In genomic region chr2:54092616-54093015, GRCm38 (mm10) we compare ENCODE assay signal across 29 mouse cellular contexts.
"Had no signal": no experiment of that assay in that cellular context is flagged by ENCODE, and none has a peak within 500 bp of the region (broad histone marks: within the 10 kb centered on the region; RNA-seq: fewer than 3 reads in every experiment).

No protein-coding gene starts in this region.

- H3K4me3 ChIP-seq: heart, adult 2 months; heart, embryonic 13.5 days; heart, embryonic 15.5 days; hindbrain, embryonic 13.5 days; hindbrain, embryonic 15.5 days; kidney, embryonic 15.5 days; layer of hippocampus, adult 2 months; limb, embryonic 10.5 days; limb, embryonic 12.5 days; liver, embryonic 13.5 days; liver, embryonic 15.5 days had no signal

- DNase-seq: gastrocnemius, postnatal 14 days; gastrocnemius, postnatal 36 days; heart, adult 11 months; heart, adult 2 months; heart, postnatal 14 days; heart, postnatal 36 days; kidney, adult 11 months; kidney, adult 2 months; kidney, adult 9 months; kidney, postnatal 10 days; kidney, postnatal 25 days; kidney, postnatal 4 days; layer of hippocampus, adult 9-11 months; layer of hippocampus, postnatal 36 days; liver; liver, embryonic 13.5 days had no signal

- ATAC-seq: hindbrain, postnatal 0 days; intestine, embryonic 16.5 days had no signal

- H3K36me3 ChIP-seq: heart, embryonic 13.5 days; heart, embryonic 15.5 days; hindbrain, embryonic 13.5 days; hindbrain, embryonic 15.5 days; kidney, embryonic 15.5 days; limb, embryonic 10.5 days; limb, embryonic 12.5 days; liver, embryonic 13.5 days; liver, embryonic 15.5 days had no signal

- H3K4me1 ChIP-seq: heart, embryonic 13.5 days; heart, embryonic 15.5 days; hindbrain, embryonic 13.5 days; hindbrain, embryonic 15.5 days; kidney, embryonic 15.5 days; limb, embryonic 10.5 days; limb, embryonic 12.5 days; liver, embryonic 13.5 days; liver, embryonic 15.5 days had no signal

- H3K9ac ChIP-seq: heart, embryonic 13.5 days; heart, embryonic 15.5 days; hindbrain, embryonic 13.5 days; hindbrain, embryonic 15.5 days; kidney, embryonic 15.5 days; limb, embryonic 12.5 days; liver, embryonic 13.5 days; liver, embryonic 15.5 days had no signal

- H3K27me3 ChIP-seq: heart, embryonic 13.5 days; heart, embryonic 15.5 days; hindbrain, embryonic 13.5 days; hindbrain, embryonic 15.5 days; kidney, embryonic 15.5 days; liver, embryonic 13.5 days; liver, embryonic 15.5 days had no signal

- H3K9me3 ChIP-seq: heart, embryonic 13.5 days; heart, embryonic 15.5 days; hindbrain, embryonic 13.5 days; hindbrain, embryonic 15.5 days; kidney, embryonic 15.5 days; limb, embryonic 10.5 days; limb, embryonic 12.5 days; liver, embryonic 13.5 days; liver, embryonic 15.5 days had no signal

- H3K27ac ChIP-seq: heart, adult 2 months; heart, embryonic 13.5 days; heart, embryonic 15.5 days; hindbrain, embryonic 13.5 days; hindbrain, embryonic 15.5 days; hindbrain, postnatal 0 days; kidney, embryonic 15.5 days; layer of hippocampus, adult 2 months; limb, embryonic 10.5 days; limb, embryonic 12.5 days; liver, embryonic 13.5 days; liver, embryonic 15.5 days had no signal

- H3K4me2 ChIP-seq: heart, embryonic 11.5 days; heart, embryonic 13.5 days; heart, embryonic 15.5 days; hindbrain, embryonic 13.5 days; hindbrain, embryonic 15.5 days; kidney, embryonic 15.5 days; limb, embryonic 12.5 days; liver, embryonic 11.5 days; liver, embryonic 13.5 days; liver, embryonic 15.5 days had no signal
